In genomic region chr11:86652578-86652979, GRCm38 (mm10) we compare ENCODE assay signal across 13 mouse cellular contexts. TPM values are rescaled to one million over a fixed set of nuclear protein-coding genes. Genes with fewer than 3 reads are reported as not detected.
A peak's percentile ranks its signal among the peaks of the same experiment; 100 is the strongest.
DNase-seq lines count a peak whose midpoint lies in the region; ATAC-seq and TF ChIP-seq lines count a peak whose summit lies in the region.
"Had no signal": no experiment of that assay in that cellular context is flagged by ENCODE, and none has a peak within 500 bp of the region (broad histone marks: within the 10 kb centered on the region; RNA-seq: fewer than 3 reads in every experiment).

No protein-coding gene starts in this region.

- TF ChIP-seq RAD21 in CH12.LX (IDR thresholded peaks at IDR 0.05; ENCODE audit: low read depth, low read length), result no peak

- no peak overlapping the region for H3K9ac ChIP-seq in heart, embryonic 15.5 days
- peak overlapping the region; percentile 99; the same call in 1 of the 2 replicates for H3K9ac ChIP-seq in CH12.LX (ENCODE audit: insufficient read depth, low read depth)
- H3K9ac ChIP-seq: hindbrain, embryonic 12.5 days; lung, embryonic 15.5 days; midbrain, embryonic 15.5 days had no signal

- no peak overlapping the region for H3K4me3 ChIP-seq in heart, embryonic 15.5 days
- no peak overlapping the region for H3K4me3 ChIP-seq in CH12.LX (replicated peaks in 1 of 3; ENCODE audit: low read depth in 2 of 3, low read length in 2 of 3, poor library complexity in 1 of 3)
- H3K4me3 ChIP-seq in myocyte, result no peak overlapping the region
- H3K4me3 ChIP-seq: hindbrain, embryonic 12.5 days; limb, embryonic 10.5 days; lung, embryonic 15.5 days; midbrain, embryonic 15.5 days had no signal

- no peaks in the 10 kb centered on the region for H3K27me3 ChIP-seq in heart, embryonic 15.5 days
- H3K27me3 ChIP-seq in CH12.LX (replicated peaks) (no peaks in the 10 kb centered on the region), myocyte (ENCODE audit: control insufficient read depth, insufficient read depth, insufficient read length) (no peaks in the 10 kb centered on the region)
- H3K27me3 ChIP-seq: hindbrain, embryonic 12.5 days; lung, embryonic 15.5 days; midbrain, embryonic 15.5 days had no signal

- peak overlapping the region; percentile 50 for H3K27ac ChIP-seq in heart, embryonic 15.5 days
- peak overlapping the region; percentile 78 for H3K27ac ChIP-seq in CH12.LX (ENCODE audit: insufficient read depth, low read depth)
- H3K27ac ChIP-seq: hindbrain, embryonic 12.5 days; limb, embryonic 10.5 days; lung, embryonic 15.5 days; midbrain, embryonic 15.5 days had no signal

- H3K36me3 ChIP-seq in heart, embryonic 15.5 days, result no peaks in the 10 kb centered on the region
- H3K36me3 ChIP-seq in CH12.LX (replicated peaks in 1 of 2; ENCODE audit: control insufficient read depth in 1 of 2, insufficient read depth in 1 of 2, low read length in 1 of 2) (peaks cover 2 to 20% of the 10 kb centered on the region in 2 experiments), myocyte (ENCODE audit: control insufficient read depth, insufficient read depth) (no peaks in the 10 kb centered on the region)
- H3K36me3 ChIP-seq: hindbrain, embryonic 12.5 days; lung, embryonic 15.5 days; midbrain, embryonic 15.5 days had no signal

- dilution Hi-C loops in CH12.LX (cut with MboI; ENCODE audit: extremely low pct_ligation_motif_present, extremely low pct_unique_long_range_greater_than_20kb, low sequenced_read_pairs), result no loop called here

- peaks cover 10% of the 10 kb centered on the region; the same call in 1 of the 2 replicates for H3K4me1 ChIP-seq in heart, embryonic 15.5 days (replicated peaks)
- H3K4me1 ChIP-seq in CH12.LX (ENCODE audit: control insufficient read depth in 1 of 2, insufficient read depth in 2 of 2), result peaks cover 13 to 76% of the 10 kb centered on the region in 2 experiments; a peak in 3 of 4 replicates
- H3K4me1 ChIP-seq: hindbrain, embryonic 12.5 days; limb, embryonic 10.5 days; midbrain, embryonic 15.5 days had no signal

- peak; percentile 86 for TF ChIP-seq EP300 in CH12.LX (IDR thresholded peaks at IDR 0.05; ENCODE audit: low read length)

- intact Hi-C loops in heart, postnatal 36 days (cut with DNase I), result loop anchor here (10.0 kb wide), 1 partner anchor 362 kb away; no protein-coding TSS in a partner anchor

- H3K4me2 ChIP-seq in heart, embryonic 15.5 days, result no peak overlapping the region
- H3K4me2 ChIP-seq in CH12.LX (ENCODE audit: insufficient read depth, low read depth, poor library complexity, severe bottlenecking) (peak overlapping the region; percentile 62), myocyte (ENCODE audit: low read depth) (peak overlapping the region; percentile 93)
- H3K4me2 ChIP-seq: hindbrain, embryonic 12.5 days; lung, embryonic 15.5 days; midbrain, embryonic 15.5 days had no signal

- no peak for ATAC-seq in heart, embryonic 15.5 days (replicated peaks; ENCODE audit: insufficient number of reproducible peaks, insufficient read depth, low FRiP score, low read depth)
- no peak for ATAC-seq in erythroid progenitor cell, adult 5-6 weeks (replicated peaks; ENCODE audit: low FRiP score, poor library complexity, severe bottlenecking)
- ATAC-seq: midbrain, embryonic 15.5 days had no signal

- TF ChIP-seq POLR2A in CH12.LX (IDR thresholded peaks at IDR 0.05; ENCODE audit: low read depth, low read length), result 0 out of 2 replicates have a peak, but pooled peaks have one; percentile 45
- TF ChIP-seq POLR2A in myocyte (IDR thresholded peaks at IDR 0.05; ENCODE audit: insufficient read length, low read depth), result no peak

- no peak for DNase-seq in heart, postnatal 36 days
- DNase-seq in CH12.LX (ENCODE audit: extremely low read depth), result peak; percentile 83
- peak; percentile 53 for DNase-seq in c-Kit-positive CD71-negative TER-119-negative erythroid progenitor cells, embryonic 14.5 days (ENCODE audit: low read depth)
- no peak for DNase-seq in kidney, postnatal 14 days
- DNase-seq: kidney, adult 9 months; thymus, postnatal 14 days had no signal

- H3K9me3 ChIP-seq in heart, embryonic 15.5 days (replicated peaks), result no peaks in the 10 kb centered on the region
- no peaks in the 10 kb centered on the region for H3K9me3 ChIP-seq in CH12.LX (replicated peaks; ENCODE audit: low read length)
- H3K9me3 ChIP-seq: hindbrain, embryonic 12.5 days; limb, embryonic 10.5 days; lung, embryonic 15.5 days; midbrain, embryonic 15.5 days had no signal

- TF ChIP-seq CTCF in CH12.LX (conservative IDR thresholded peaks at IDR 0.05 in 1 of 2, IDR thresholded peaks at IDR 0.05 in 1 of 2; ENCODE audit: low read depth in 2 of 2, low read length in 2 of 2), result no peak

- in situ Hi-C loops in CH12.LX (cut with MboI; ENCODE audit: low pct_ligation_motif_present, low pct_unique_long_range_greater_than_20kb, low sequenced_read_pairs), result loop anchor here (5.0 to 10.0 kb wide), 2 partner anchors 75 to 352 kb away; no protein-coding TSS in a partner anchor

- H3ac ChIP-seq in myocyte (ENCODE audit: control insufficient read depth, insufficient read length), result no peak overlapping the region

- WGBS in heart, embryonic 15.5 days, result 76% methylated on average over 4 of the region's 4 CpGs

- H3K79me2 ChIP-seq in CH12.LX (replicated peaks; ENCODE audit: control insufficient read depth, extremely low read depth, insufficient read depth, poor library complexity, severe bottlenecking), result peaks cover 5% of the 10 kb centered on the region
- peaks cover 13% of the 10 kb centered on the region for H3K79me2 ChIP-seq in myocyte (ENCODE audit: control insufficient read depth, insufficient read depth)

TF ChIP-seq in CH12.LX, 34 proteins besides CTCF, POLR2A, EP300 and RAD21 (continues in another document):
- TF ChIP-seq TCF12 (IDR thresholded peaks at IDR 0.05; ENCODE audit: low read depth, low read length) (0 out of 2 replicates have a peak, but pooled peaks have one; percentile 41), MAFK (IDR thresholded peaks at IDR 0.05; ENCODE audit: insufficient replicate concordance, low read length) (no peak), ZC3H11A (IDR thresholded peaks at IDR 0.05; ENCODE audit: low read depth, low read length) (no peak), POLR2AphosphoS2 (IDR thresholded peaks at IDR 0.05; ENCODE audit: low read depth, low read length) (no peak), E2F4 (IDR thresholded peaks at IDR 0.05; ENCODE audit: insufficient replicate concordance, low read depth, low read length) (no peak), ZKSCAN1 (IDR thresholded peaks at IDR 0.05; ENCODE audit: borderline replicate concordance, low read depth, low read length) (no peak), SMC3 (IDR thresholded peaks at IDR 0.05; ENCODE audit: low read depth, low read length) (no peak), ZNF384 (IDR thresholded peaks at IDR 0.05; ENCODE audit: low read depth, low read length) (peak; percentile 91), USF2 (conservative IDR thresholded peaks at IDR 0.05; ENCODE audit: low read depth, low read length) (no peak), USF1 (IDR thresholded peaks at IDR 0.05; ENCODE audit: low read depth, low read length) (no peak), JUND (conservative IDR thresholded peaks at IDR 0.05; ENCODE audit: low read depth, low read length) (peak; percentile 84), KAT2A (IDR thresholded peaks at IDR 0.05; ENCODE audit: insufficient replicate concordance, low read length) (no peak), TBP (conservative IDR thresholded peaks at IDR 0.05; ENCODE audit: low read depth, low read length) (peak; percentile 74)

TF ChIP-seq in myocyte, 11 proteins besides CTCF, POLR2A, EP300 and RAD21:
- no peak for TF ChIP-seq TCF3 (IDR thresholded peaks at IDR 0.05; ENCODE audit: insufficient read length, low read depth)
- TF ChIP-seq SRF (IDR thresholded peaks at IDR 0.05; ENCODE audit: control insufficient read depth, insufficient read length, low read depth), result no peak
- no peak for TF ChIP-seq MYOG (IDR thresholded peaks at IDR 0.05; ENCODE audit: control insufficient read depth in 1 of 3, insufficient read depth in 1 of 3, insufficient read length in 2 of 3, low read depth in 2 of 3)
- TF ChIP-seq MAX (IDR thresholded peaks at IDR 0.05; ENCODE audit: low read depth), result no peak
- no peak for TF ChIP-seq MYOD1 (IDR thresholded peaks at IDR 0.05; ENCODE audit: control insufficient read depth in 1 of 3, insufficient read length in 2 of 3, low read depth in 2 of 3)
- TF ChIP-seq E2F4 (IDR thresholded peaks at IDR 0.05; ENCODE audit: insufficient read depth), result no peak
- TF ChIP-seq CEBPB (IDR thresholded peaks at IDR 0.05; ENCODE audit: insufficient read depth, poor library complexity, severe bottlenecking), result peak; percentile 85
- TF ChIP-seq REST (IDR thresholded peaks at IDR 0.05; ENCODE audit: insufficient read depth, insufficient read length), result no peak
- TF ChIP-seq USF1 (IDR thresholded peaks at IDR 0.05; ENCODE audit: low read depth), result no peak
- no peak for TF ChIP-seq POLR2AphosphoS2 (IDR thresholded peaks at IDR 0.05; ENCODE audit: insufficient read length, low read depth)
- peak; percentile 47 for TF ChIP-seq TCF12 (IDR thresholded peaks at IDR 0.05; ENCODE audit: insufficient read depth, poor library complexity, severe bottlenecking)

RNA-seq across cellular contexts. Expression of gene Vmp1, which starts 31.1 kb away (rescaled TPM):
- polyA plus RNA-seq in heart, embryonic 15.5 days (2015; fragmentation: Nextera tagmentation; extraction: Ambion mirVana), result 74.3 and 82.1 TPM in 2 replicates
- total RNA-seq in heart, postnatal 36 days (2021), result 10 to 100 TPM; 49.4 to 69.0 TPM
- total RNA-seq in CH12.LX (2012; rRNA removed), result 80.9 and 86.9 TPM in 2 replicates
- total RNA-seq in CH12.LX (2014; rRNA removed), result 209 and 231 TPM in 2 replicates
- polyA plus RNA-seq in CH12.LX (2012; ENCODE audit: insufficient read length, low read depth), result 166 and 167 TPM in 2 replicates
- polyA plus RNA-seq in myocyte (2012; fragmentation: generic; extraction: Trizol), result 169 TPM
- 113 and 179 TPM in 2 replicates for total RNA-seq in erythroid progenitor cell, adult 5-6 weeks (2015; ENCODE audit: low replicate concordance)
- total RNA-seq in erythroid progenitor cell, adult 5-6 weeks (2017; ENCODE audit: low replicate concordance), result 73.2 and 117 TPM in 2 replicates

RNA-seq across cellular contexts. Expression of gene Ptrh2, which starts 31.2 kb away (rescaled TPM):
- polyA plus RNA-seq in heart, embryonic 15.5 days (2015; fragmentation: Nextera tagmentation; extraction: Ambion mirVana), result 16.1 and 18.1 TPM in 2 replicates
- total RNA-seq in heart, postnatal 36 days (2021), result 1 to 10 TPM; 6.2 to 7.3 TPM
- total RNA-seq in CH12.LX (2012; rRNA removed) (29.8 and 39.4 TPM in 2 replicates), CH12.LX (2014; rRNA removed) (34.7 and 40.9 TPM in 2 replicates)
- polyA plus RNA-seq in CH12.LX (2012; ENCODE audit: insufficient read length, low read depth) (48.2 and 54.5 TPM in 2 replicates), myocyte (2012; fragmentation: generic; extraction: Trizol) (22.6 TPM)
- 6.5 and 9.6 TPM in 2 replicates for total RNA-seq in erythroid progenitor cell, adult 5-6 weeks (2015; ENCODE audit: low replicate concordance)
- 6.1 and 7.2 TPM in 2 replicates for total RNA-seq in erythroid progenitor cell, adult 5-6 weeks (2017; ENCODE audit: low replicate concordance)

Comparison
In these comparisons a context has a peak if more than half of its experiments do, and no peak if none do; other contexts are left out.
1. DNase-seq: peak in CH12.LX (single experiment) and c-Kit-positive CD71-negative TER-119-negative erythroid progenitor cells, embryonic 14.5 days (single experiment); none in heart, postnatal 36 days (0 of 2) and kidney, postnatal 14 days (single experiment).